Mouse (Mus musculus) right cerebral cortex, postnatal 25 days (tissue): ENCODE results near the gene Raf1.

ENCODE experiments used
- DNase-seq: peaks from one replicate; pipeline ENCODE4 v3.0.0; 2022

Gene Raf1

GRCm38 (mm10) chr6:115676452-115677128 is at the start of gene Raf1:
Gene Raf1, minus strand, starts transcription at chr6:115676635.
- DNase-seq: peak; percentile 99

DNA sequence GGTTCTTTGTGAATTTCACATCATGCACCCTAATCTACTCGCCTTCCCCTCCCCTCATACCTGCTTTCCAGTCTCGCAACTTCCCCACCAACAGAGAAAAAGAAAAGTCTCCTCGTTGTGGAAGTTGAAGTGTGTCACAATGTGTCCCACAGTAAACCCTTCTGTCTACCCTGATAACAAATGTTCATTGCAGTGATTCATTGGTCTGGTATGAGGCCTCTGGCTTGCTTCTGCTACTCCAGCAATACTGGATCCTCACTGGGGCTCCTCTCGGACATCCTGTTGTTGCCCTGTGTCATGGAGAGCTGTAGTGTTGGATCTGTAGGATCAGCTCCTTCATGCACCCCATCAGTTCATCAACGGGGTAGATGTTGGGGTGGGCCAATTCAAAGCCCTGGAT is 45.8 kb upstream of the Raf1 start:
- no peak for DNase-seq

- no peak for DNase-seq
Measured at GRCm38 (mm10) chr6:115717715-115718558, 41.5 kb upstream of the Raf1 start.

DNA sequence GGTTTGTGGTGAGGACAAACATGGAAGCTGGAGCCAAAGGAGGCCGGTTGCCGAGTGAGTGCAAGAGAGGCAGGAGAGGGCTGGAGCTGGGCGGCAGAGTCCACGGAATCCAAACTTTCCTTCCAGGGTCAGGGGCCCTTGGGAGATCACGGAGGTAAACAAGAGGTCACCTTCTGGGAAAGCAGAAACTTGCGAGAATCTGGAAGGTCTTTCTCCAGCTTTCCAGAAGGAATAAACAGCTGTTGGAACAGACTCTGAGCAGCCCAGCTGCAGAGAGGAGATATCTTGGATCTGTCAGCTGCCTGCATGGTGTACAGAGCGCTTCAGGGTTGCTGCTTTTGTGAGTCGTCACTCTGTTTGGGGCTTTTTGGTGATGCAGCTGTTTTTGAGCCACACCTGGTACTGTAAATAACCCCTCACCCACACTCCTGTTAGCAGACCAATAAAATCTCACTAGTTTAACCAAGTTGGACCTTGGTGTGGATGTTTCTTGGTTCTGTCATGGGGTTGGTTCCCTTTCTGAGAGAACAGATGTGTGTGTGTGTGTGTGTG is 40.7 kb upstream of the Raf1 start:
- no peak for DNase-seq

GRCm38 (mm10) chr6:115711261-115711660 is 34.8 kb upstream of the Raf1 start:
- DNase-seq: no peak

DNA sequence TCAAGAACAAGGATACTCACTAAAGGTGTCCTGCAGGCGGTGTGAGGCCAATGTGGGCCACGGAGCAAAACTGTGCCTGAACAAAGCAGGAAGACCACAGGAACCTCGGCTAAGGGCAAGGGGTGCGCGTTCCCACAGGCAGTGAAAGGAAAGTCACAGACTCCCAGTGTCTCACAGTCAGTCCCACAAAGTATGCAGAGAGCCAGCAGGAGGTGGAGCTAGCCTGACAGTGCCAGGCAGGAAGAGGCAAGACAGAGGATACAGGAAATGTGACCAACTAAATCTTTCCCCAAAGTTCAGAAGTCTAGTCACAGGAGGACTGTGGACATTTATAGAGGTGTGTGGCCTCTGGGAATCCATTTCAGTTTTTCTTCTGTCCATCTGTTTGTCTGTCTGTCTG is 26.5 kb upstream of the Raf1 start:
- no peak for DNase-seq

DNA sequence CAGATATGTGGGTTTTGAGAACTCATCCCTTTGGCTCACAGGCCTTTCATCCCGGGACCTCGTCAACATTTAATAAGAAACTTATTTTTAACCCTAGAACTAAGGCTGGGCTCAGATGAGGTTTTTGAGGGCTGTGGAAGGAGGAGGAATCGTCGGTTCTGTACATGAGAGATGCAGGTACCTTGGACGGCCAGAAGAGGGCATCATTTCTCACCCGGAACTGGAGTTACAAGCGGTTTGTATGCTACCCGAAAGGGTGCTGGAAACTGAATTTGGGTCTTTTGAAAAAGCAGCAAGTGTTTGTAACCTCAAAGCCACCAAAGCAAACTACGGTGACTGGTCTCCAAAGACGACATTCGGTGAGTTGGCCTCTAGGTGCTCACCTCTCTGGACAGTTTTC is 24.9 kb upstream of the Raf1 start:
- no peak for DNase-seq

- DNase-seq: no peak
Measured at GRCm38 (mm10) chr6:115700778-115701177, 24.3 kb upstream of the Raf1 start.

DNA sequence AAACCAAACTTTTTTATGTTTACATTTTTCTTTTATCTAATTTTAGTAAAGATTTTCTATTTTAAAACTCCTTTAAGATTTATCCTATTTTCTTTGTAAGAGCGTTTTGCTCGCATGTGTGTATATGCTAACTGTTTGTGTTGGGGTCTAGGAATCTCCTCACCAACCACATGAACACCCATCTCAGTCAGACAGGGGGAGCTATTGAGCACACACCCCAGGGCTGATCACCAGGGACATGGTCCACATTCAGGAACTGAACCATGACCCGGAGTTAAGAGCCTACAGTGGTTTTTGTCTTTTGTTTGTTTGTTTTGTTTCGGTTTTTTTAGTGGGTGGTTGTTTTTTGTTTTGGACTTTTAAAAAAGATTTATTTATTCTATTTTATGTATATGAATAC is 22.3 kb upstream of the Raf1 start:
- DNase-seq: no peak

DNA sequence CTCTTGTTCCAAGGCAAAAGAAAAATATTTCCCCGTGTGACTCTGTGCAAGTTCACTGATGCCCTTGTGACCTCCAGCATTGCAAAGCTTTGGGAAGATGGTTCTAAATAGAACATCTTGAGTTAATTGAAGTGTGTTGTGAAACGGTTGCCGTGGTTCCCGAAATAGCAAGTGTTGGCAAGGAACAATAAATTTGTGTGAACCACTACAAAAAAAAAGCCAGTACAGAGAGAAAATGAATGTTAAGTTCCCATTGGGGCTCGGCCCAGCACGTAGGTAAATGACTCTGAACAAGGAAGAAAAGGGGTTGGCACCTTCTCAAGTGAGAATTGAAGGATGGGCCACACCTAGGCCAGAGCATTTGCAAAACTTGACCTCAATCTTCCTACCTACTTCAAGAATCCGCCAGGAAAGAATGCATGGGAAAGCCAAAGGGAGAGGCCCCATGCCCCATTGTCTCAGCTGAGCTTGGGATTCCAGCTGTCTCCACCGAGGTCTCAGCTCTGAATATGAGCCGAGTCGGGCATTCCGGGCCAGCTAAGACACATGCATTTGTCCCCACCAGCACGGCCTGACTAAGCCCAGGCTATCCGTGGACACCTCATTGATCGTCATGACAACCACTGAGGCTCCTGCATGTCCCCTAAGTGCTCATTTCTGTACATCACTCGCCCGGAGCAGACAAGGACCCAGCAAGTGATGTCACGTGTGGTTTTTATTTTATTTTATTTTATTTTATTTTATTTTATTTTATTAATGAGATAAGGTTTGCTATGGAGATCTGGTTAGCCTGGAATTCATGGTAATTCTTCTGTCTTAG is 21.5 kb upstream of the Raf1 start:
- DNase-seq: no peak

DNA sequence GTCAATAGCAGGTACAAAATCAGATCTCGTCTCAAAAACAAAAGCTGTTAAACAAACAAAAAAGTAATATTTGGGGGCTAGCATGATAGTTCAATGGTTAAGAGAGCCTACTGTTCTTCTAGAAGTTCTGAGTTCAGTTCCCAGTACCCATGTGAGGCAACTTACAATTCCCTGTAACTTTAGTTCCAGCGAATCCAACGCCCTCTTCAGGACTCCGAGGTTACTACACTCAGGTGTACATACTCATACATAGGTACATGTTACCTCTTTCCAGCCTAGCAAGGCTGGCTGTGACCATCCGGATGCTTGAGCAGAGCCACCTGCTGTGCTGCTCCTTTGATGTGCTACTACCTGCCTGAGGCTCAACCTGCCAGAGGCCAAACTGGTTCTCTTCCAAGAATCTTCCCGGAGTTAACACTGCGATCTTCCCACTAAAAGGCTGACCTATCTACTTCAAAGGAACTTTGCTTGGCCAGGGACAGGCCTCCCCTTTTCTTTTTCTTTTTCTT is 20.3 kb upstream of the Raf1 start:
- DNase-seq: no peak

DNA sequence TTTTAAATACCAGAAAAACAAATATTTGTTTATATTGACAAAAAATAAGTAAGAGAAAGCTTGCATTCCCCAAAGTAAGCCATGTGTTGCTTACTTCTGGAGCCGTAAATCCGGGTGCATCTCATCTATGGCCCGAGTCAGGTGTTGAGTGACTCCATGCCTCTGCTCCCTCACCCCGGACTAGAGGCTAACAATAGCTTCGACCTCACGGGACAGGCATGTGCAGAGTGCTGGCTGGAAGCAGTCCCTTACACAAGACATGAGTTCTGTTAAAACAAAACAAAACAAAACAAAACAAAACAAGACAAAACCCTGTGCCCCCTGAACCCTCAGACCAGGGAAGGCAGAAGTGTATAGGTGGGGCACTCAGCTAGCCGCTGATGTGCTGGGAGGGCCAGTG is 18.7 kb upstream of the Raf1 start:
- no peak for DNase-seq

DNA sequence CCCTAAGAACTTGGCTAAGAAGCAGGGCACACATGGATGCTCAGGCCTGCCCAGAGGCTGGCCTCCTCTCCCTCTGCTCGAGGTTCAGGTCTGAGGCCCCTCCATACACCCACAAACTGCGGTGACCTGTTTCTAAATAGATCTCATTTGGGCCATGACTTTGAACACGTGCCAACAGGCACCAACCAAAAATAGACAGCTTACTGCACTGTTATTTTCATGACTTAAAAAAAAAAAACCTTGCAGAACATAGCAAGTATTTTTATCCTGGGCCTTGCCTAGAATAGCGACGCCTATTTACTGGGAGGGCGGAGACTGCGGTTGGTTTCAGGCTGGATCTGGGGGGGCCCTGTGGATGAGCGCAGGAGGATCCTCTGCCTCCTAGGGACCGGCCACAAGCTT is 18.0 kb upstream of the Raf1 start:
- DNase-seq: peak; percentile 25

DNA sequence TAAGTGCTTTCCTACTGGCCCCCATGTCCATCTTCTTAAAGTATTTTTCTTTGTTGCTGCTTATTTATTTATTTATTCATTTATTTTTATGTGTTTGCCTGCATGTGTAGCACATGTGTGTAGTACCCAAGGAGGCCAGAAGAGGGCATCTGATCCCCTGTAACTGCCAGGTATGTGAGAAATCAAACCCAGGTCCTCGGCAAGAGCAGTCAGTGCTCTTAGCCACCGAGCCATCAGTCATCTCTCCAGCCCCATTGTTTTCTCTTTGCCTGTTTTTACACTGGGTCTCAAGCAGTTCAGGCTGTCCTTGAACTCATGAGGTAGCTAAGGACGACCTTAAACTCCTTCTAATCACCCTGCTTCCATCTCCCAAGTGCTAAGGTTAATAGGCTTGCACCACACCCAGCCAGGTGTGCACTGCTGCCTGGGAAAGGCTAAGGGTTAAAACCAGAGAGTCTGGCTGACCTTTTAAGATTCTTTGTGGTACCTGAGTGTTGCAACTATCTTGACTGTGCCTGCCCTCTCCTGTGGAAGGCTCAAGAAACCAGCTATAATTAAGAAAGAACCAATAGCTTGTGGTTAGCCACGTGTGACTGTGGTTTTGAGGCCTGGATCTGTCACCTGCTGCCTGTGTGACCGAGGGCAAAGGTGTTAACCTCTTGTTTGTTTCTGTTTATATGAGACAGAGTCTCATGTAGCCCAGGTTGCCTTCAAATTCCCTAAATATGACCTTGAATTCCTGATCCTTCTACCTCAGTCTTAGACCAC is 16.7 kb upstream of the Raf1 start:
- DNase-seq: no peak

GRCm38 (mm10) chr6:115692163-115692950 is 15.9 kb upstream of the Raf1 start:
- DNase-seq: no peak

DNA sequence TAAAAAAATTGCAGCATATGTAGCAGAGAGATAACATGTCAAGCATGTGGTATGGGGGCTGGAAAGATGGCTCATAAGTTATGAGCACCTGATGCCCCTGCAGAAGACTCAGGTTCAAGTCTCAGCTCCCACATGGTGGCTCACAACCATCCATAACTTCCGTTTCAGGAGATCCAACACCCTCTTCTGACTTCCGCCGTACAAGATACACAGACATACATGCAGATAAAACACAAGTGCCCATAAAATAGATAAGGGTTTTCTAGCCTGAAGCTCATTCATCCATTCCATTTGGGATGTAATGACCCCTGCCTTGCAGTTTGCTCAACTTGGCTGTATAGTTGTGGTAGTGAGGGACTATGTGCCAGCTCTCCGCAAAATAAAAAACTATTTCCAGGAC is 13.7 kb upstream of the Raf1 start:
- no peak for DNase-seq

DNA sequence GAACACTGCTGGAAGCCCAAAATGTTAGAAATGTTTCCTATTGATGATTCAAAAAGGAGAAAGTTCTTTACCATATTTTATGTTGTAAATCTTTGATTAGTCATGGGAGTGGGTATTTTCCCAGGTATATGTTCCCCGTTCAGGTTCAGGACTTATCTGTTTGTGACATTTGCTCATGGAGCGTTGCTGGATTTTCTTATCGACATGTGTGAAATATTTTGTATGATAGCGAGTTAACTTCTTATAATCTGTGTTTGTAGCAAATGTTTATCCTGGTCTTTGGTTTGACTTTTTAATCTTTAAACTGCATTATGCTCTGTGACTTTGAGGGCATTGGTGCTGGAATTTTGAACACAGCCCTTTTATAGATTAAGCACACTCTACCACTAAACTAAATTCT is 12.2 kb upstream of the Raf1 start:
- no peak for DNase-seq

GRCm38 (mm10) chr6:115687753-115688152 is 11.3 kb upstream of the Raf1 start:
- DNase-seq: no peak

DNA sequence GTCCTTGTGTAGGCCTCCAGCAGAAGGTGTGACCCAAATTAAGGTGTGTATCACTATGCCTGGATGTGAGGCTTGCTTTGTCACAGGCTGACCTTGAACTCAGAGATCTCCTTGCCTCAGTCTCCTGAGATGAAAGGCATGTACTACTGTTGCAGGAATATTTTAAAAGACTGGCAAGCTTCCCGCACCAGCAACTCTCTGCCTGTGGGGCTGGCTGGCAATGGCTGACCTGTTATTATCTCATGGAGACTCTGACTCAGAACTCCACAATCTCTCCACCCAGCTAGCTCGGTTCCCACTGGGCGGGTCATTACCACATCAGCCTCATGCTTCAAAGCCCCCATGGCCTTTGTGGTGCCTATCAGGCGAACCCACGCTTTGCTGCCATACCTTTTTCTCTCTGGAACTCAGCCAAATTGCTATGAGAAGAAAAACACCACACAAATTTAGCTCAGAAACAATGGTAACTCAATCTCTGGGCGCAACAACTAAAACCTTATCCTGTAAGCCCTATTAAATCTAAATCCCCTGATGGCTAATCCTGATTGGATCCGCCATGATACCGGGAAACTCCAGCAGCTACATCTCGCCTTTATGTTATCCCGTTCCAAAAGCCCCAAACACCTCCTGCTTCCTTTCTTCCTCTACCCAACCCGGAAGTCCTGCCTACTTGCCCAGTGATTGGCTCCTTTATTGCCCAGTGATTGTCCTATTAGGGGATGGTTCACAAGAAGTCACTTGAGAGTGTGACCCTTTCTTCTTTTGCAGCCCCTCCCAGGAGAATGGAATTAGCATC is 8.6 kb upstream of the Raf1 start:
- no peak for DNase-seq

DNA sequence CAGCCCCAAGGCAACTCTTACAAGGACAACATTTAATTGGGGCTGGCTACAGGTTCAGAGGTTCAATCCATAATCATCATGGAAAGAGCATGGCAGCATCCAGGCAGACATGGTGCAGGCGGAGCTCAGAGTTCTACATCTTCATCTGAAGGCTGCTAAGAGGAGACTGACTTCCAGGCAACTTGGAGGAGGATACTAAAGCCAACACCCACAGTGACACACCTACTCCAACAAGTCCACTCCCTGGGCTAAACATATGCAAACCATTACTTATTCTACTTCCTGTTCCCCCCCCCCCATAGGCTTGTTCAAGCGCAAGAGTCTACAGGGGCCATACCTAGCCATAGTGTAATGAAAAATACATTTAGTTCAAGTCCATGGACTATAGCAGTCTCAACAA is 7.8 kb upstream of the Raf1 start:
- no peak for DNase-seq

DNA sequence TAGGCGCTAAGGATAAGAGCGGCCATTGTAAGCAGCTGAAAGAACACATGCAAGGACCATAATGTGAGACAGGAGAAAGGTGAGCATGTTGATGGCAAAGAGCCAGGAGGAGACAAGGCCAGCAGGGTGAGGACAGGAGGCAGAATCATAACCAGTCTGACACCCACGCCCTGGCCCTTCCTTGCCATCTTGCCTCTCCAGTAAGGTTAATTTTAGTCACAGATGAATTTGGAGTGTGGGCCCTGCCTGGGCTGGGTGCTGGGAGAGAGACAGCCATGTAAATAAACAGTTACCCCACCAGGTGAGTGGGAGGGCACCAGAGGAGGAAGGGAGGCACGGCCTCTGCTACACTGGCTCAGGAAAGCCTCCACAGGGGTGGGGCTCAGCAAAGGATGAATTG is 4.6 kb upstream of the Raf1 start:
- DNase-seq: no peak
